Mouse (Mus musculus) mature B cell (primary cell): ENCODE results near the gene Cd300ld.
"Not testable (repeated sequence)": the region's sequence is repeated elsewhere in the genome, so short reads cannot be mapped to it uniquely, and the experiment has no call there.

Source experiments
- in situ Hi-C: fragments of 300-500 bp; cut with MboI; formaldehyde crosslinking; loops from 2 replicates; pipeline ENCODE4 v1.14.3; 2019

The Cd300ld gene

DNA sequence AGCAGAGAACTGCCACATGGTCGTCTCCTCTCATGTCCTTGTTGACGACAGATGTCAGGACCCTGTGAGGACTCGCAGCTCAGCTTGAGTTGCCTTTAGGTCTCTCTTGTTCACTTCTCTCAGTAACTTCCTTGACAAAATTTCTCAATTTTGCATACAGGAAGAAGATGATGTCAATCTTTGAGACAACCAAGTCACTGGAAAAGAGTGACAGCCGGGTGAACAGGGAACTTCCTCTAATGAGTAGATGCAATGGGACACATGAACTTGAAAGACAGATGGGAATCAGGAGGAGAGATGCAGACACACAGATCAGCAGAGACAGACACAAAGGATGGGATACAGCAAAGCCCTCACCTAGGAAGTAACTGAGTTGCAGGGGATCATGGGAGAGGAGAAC is at the start of gene Cd300ld:
Gene Cd300ld, minus strand, starts transcription at position 130 of the 400 bp plus-strand sequence.
- in situ Hi-C loops = no loop called here

DNA sequence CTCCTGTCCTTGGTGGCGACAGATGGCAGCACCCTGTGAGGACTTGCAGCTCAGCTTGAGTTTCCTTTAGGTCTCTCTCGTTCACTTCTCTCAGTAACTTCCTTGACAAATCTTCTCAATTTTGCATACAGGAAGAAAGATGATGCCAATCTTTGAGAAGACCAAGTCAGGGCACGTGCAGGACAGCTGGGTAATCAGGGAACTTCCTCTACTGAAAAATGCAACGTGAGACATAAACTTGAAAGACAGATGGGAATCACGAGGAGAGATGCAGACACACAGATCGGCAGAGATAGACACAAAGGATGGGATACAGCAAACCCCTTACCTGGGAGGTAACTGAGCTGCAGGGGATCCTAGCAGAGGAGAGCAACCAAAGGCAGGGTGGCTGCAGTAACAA is 47.9 kb upstream of the Cd300ld start, which contains the start of gene Cd300ld5:
Gene Cd300ld5, minus strand, starts transcription at position 101 of the 400 bp plus-strand sequence.
- in situ Hi-C loops = not testable (repeated sequence)

- in situ Hi-C loops = not testable (repeated sequence)
Measured at GRCm38 (mm10) chr11:115026912-115027311, 37.2 kb upstream of the Cd300ld start, which contains the start of gene Cd300ld4. TSS of gene Cd300ld4 (minus strand) at chr11:115027012.

DNA sequence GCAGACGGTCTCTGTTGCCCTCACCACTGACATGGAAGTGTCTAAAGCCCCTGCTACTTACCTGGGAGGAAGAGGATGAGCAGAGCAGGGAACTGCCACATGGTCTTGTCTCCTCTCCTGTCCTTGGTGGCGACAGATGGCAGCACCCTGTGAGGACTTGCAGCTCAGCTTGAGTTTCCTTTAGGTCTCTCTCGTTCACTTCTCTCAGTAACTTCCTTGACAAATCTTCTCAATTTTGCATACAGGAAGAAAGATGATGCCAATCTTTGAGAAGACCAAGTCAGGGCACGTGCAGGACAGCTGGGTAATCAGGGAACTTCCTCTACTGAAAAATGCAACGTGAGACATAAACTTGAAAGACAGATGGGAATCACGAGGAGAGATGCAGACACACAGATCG is 26.4 kb upstream of the Cd300ld start, which contains the start of gene Cd300ld2:
Gene Cd300ld2, minus strand, starts transcription at position 101 of the 400 bp plus-strand sequence.
- in situ Hi-C loops = not testable (repeated sequence)

DNA sequence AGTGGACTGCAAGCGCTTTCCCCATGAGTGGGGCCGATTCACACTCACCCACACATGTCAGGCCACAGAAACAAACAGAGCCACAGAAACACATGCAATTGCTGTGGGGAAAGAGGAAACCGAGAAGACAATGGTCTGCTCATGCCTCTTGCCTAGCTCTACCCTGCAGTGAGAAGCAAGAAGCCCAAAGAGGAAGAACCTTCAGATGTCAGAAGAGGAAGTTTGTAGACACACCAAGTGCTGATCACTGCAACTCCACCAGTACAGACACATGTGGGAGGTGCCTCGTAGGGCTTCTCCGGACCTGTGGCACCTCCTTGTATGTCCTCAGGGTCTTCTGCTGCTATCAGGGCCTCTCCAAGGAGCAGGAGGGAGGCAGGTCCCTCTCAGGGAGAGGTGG is 14.3 kb upstream of the Cd300ld start:
- in situ Hi-C loops = no loop called here

- in situ Hi-C loops = no loop called here
Measured at GRCm38 (mm10) chr11:115001474-115002040, 11.8 kb upstream of the Cd300ld start, which contains the start of gene Cd300c2. TSS of gene Cd300c2 (minus strand) at chr11:115001880.

DNA sequence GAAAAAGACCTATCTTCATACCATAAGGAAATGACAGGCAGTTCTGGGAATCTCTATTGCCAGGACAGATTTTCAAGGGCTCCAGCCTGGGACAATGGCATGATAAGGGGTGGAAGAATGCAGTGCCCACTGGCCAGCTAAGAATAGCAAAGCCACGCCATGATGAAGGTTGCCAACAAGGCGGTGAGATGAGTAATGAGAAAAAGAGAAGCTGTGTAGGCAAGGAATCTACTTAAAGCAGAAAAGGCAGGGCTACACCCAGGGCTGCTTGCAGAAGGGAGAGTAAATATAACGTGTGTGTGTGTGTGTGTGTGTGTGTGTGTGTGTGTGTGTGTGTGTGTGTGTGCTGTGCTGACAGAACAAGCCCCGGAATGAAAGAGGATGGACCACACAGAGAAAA is 7.9 kb downstream of the Cd300ld start:
- in situ Hi-C loops = no loop called here

- in situ Hi-C loops = no loop called here
Measured at GRCm38 (mm10) chr11:114972726-114973125, 17.0 kb downstream of the Cd300ld start.

DNA sequence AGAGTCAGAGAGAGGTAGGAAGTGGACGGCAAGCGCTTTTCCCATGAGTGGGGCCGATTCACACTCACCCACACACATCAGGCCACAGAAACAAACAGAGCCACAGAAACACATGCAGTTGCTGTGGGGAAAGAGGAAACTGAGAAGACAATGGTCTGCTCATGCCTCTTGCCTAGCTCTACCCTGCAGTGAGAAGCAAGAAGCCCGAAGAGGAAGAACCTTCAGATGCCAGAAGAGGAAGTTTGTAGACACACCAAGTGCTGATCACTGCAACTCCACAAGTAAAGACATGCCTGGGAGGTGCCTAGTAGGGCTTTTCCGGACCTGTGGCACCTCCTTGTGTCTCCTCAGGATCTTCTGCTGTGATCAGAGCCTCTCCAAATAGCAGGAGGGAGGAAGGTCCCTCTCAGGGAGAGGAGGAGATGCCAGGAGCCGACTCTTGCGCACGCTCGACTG is 20.9 kb downstream of the Cd300ld start, which contains the start of gene Cd300c:
Gene Cd300c, minus strand, starts transcription at position 406 of the 456 bp plus-strand sequence.
- in situ Hi-C loops = no loop called here

- in situ Hi-C loops = no loop called here
Measured at GRCm38 (mm10) chr11:114965182-114965828, 24.4 kb downstream of the Cd300ld start.

GRCm38 (mm10) chr11:114960369-114960768 is 29.4 kb downstream of the Cd300ld start:
- in situ Hi-C loops = no loop called here

DNA sequence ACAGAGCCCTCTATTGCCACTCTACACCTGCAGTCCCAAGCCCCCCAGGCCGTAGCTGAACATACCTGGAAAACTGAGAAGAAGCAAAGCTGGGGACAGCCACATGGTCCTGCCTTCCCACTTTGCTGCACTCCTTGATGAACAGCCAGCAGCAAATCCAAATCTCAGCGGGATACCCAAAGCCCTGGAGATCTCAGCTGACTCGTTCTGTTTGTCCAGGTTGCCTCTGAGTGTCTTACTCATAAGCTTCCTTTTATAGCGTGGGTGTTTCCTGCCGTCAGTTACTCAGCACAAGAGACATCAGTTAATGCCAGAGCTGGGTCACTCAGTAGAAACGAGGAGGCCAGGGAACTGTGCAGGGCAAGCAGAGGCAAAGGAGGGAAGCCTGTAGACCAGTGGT is 55.6 kb downstream of the Cd300ld start, which contains the start of gene Cd300lb:
Gene Cd300lb, minus strand, starts transcription at position 243 of the 400 bp plus-strand sequence.
- in situ Hi-C loops = no loop called here

DNA sequence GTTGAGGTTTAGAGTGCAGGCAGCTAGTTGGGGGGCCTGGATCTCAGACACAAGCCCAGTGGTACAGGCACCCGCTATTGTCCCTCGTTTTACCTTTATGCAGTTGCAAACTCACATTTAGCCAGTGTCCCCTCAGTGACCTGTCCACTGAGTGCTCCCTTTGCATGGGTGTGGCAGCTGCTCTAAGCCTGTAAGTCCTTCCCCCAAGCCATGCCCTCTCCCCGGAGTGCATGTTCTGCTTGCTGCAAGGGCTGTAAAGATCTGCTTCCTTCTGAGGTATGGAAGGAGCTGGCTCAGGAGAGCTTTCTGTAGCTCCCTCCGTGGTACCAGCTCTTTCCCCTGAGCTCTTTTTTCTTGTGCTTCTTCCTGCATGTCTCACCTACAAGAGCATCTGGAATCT is 56.1 kb downstream of the Cd300ld start:
- in situ Hi-C loops = no loop called here
